Mouse (Mus musculus): ENCODE data around the gene Cd300lb.

GRCm38 (mm10) chr11:114903224-114903623, 31.0 kb downstream of the Cd300lb start:
- TF ChIP-seq CTCF (IDR thresholded peaks at IDR 0.05) (no peak), POLR2A (IDR thresholded peaks at IDR 0.05; ENCODE audit: insufficient read depth, low read depth, low read length) (no peak), EP300 (IDR thresholded peaks at IDR 0.05; ENCODE audit: insufficient read depth, low read depth, low read length) (no peak)

Measured in heart, adult 2 months (tissue).